Mouse (Mus musculus) testis, adult 2 months (tissue): ENCODE results near the gene Acta2.

ENCODE experiments used
- CTCF ChIP-seq: fragments of 200-500 bp; IDR thresholded peaks from 2 replicates; pipeline ENCODE4 v1.5.1; 2012; ENCODE audit warnings: low read depth, mild to moderate bottlenecking, inconsistent platforms, low read length, moderate library complexity; ENCODE audit not compliant: control insufficient read depth, insufficient read depth, insufficient replicate concordance
- POLR2A ChIP-seq: fragments of 200-500 bp; IDR thresholded peaks from 2 replicates; pipeline ENCODE4 v1.6.1; 2012; ENCODE audit warnings: low read depth, mild to moderate bottlenecking, inconsistent platforms, low read length, moderate library complexity; ENCODE audit not compliant: control insufficient read depth

DNA sequence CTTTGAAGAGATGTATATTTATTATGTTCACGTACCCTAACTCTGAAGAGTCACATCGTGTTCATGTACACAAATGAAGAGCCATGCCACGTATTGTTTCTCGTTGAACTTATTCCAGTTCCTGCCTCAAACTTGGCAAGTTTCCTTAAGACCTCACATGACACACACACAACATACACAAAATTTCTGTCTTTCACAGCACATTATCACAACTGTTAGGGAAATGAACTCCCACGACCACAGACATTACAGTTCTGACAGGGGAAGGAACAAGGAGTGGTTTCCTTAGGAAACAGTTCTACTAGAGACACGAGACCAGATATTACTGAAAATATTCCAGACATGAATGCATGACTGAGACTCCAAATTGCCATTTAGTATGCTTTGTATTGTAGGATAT, 28.2 kb upstream of the Acta2 start:
- TF ChIP-seq CTCF (no peak), POLR2A (no peak)
